Mouse (Mus musculus) cerebellum, postnatal 4 days (tissue): ENCODE data around the gene Lifr.

Source experiments
- DNase-seq, 2 experiments: peaks; one replicate each; pipeline ENCODE4 v3.0.0; 2022; ENCODE audit warnings: low spot score in 2 of 2, mixed read lengths in 1 of 2

Lifr gene

DNA sequence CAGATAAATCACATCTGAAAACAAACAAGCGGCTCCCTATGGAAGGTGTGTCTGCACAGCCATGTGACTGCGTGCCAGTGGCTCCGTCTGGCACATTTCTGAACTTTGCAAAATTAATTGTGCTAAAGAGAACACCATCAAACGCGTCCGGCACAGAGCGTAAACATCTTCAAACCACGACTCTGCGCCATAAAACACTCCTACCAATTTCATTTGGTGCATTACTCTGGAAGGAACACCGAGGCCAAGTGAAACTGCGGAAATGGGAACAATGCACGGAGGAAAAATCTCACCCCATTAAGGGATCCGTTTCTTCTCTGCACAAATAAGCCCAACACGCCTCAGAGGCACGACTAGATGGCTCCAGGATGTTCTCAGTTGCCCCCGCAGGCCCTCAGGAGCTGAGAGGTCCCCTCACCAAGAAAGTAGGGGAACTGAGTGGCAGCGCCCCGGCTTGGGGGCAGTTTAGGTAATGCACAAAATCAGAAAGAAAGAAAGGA is 38.3 kb downstream of the Lifr start:
- no peak for DNase-seq

GRCm38 (mm10) chr15:7129127-7129943 is 38.9 kb downstream of the Lifr start:
- peak; percentile 70 to 88 for DNase-seq

GRCm38 (mm10) chr15:7129944-7130287 is 39.5 kb downstream of the Lifr start:
- no peak for DNase-seq

DNA sequence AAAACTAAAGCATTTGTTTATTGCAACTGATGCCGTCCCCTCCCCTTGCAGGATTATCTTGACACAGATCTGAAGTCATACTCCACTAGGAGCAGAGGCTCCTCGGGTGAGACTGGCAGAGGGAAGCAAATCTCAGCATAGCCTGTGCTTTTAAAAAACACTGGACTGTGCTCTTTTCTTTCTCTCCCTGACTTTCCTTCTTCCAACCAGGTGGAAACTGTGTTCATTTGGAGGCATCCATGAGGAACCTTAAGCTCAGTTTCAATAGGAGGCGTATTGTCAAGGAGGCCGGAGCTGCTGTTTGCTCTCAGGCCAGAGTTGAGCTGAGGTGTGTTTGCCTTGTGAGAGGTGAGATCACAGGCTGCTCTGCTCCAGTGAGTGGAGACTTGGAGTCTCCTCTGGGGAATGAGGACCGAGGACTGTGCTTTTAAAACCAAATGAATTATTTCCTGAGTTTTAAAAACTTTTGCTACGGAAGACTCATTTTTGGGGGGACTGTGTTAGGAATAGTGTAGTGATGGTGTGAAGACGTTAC is 40.3 kb downstream of the Lifr start:
- no peak for DNase-seq

DNA sequence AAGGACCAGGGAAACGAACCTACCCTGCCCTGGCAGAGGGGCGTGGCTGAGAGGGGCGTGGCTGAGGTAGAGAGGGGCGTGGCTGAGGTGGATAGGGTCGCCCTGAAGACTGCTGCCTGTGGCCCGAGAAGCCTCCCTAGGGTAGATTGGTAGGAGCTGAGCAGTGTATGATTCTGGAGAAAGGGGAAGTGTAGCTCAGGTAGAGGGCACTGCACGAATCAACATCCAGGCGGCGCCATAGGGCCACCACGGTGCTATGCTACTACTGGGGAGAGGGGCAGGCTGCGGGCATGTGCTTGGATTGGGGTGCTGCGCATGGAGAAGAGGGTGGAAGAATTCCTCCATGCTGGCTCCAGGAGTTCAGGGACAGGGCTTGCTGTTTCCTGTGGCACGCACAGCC is 42.3 kb downstream of the Lifr start:
- peak in 1 of 2 experiments; percentile 50 for DNase-seq

- DNase-seq, result peak in 1 of 2 experiments; percentile 29
Measured at GRCm38 (mm10) chr15:7134454-7135052, 44.1 kb downstream of the Lifr start.

DNA sequence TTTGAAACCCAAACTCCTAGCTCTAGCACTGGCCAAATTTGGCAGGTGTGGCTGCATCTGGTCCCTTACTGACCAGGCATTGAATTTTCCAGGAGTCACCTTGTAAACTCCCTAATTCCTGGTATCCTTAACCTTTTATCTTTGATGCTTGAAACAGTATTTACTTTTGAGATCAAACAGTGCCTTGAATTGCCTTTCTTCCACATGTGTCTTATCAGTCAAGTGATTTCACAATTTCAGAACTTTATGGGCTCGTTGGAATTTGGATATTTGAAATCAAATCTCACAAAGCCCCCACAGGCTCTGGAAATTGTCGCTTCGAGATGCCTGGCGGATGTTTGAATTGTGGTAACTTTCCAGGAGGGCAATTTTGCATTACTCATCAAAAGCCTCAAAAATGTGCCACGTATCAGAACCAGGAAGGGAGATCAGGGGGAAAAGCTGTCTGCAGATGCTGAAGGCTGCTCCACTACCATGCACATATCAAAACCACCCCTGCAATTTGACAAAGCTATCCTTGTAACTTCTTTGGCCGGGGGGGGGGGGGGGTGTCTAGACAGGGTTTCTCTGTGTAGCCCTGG is 45.7 kb downstream of the Lifr start:
- DNase-seq, result no peak

GRCm38 (mm10) chr15:7136912-7137311 is 46.5 kb downstream of the Lifr start:
- no peak for DNase-seq

DNA sequence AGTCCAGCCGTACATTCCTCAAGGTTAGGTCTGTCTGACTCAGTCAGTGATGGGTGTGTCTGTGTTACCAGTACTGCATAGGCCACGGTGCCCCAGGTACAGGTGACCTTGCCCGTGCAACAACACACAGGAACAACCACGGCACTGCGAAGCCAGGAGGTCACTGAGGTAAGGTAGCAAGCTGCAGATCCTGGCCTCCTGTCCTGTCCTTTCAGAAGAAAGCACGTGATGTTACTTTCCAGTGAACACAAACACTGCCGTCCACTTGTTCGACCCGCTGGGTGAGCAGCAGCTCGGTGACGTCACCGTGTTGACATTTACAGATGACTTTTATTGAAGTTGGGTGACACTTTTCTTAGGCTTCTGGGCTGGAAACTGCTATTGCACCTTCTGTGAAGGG is 47.2 kb downstream of the Lifr start:
- no peak for DNase-seq

DNA sequence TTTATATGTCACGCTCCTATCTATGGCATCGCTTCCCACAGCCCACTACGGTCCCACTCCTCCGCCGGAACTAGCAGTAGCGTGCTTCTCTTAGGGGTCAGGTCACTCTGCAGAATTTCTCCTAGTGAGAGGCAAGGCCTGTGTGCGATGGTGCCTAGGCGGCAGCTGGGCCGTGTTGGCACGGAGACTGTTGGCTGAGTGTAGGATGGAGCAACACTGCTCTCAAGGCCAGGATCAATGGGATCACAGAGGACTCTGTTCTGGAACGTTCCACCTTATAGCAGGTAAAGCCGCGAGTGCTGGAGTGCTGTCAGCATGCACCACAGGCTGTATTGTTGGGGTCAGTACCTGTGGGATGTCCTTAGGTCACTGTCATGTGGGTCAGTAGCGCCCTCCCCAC is 48.1 kb downstream of the Lifr start:
- DNase-seq, result no peak

- no peak for DNase-seq
Measured at GRCm38 (mm10) chr15:7140322-7140721, 49.9 kb downstream of the Lifr start.

GRCm38 (mm10) chr15:7141246-7141645 is 50.8 kb downstream of the Lifr start:
- DNase-seq, result no peak

DNA sequence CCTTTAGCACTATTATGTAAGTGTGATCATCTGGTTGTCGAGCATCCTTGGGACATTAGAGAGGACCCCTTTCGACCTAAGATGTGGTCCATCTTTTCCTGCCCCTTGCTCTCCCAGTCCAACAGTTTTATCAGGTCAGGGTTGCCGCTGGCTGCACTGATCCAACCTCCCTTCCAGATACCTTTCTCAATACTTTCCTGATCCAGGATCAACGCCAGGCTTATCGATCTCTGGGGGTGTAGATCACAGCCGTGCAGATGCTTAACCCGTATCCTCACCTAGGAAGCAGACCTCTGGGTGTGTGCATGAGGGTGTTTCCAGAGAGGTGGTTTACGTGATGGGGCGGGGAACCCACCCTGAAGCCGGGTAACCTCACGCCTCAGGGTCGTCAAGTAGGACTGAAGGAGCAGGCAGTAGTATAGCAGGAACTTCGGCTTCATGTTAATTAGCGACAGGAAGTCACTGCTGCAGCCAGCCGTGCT is 53.3 kb downstream of the Lifr start:
- no peak for DNase-seq

GRCm38 (mm10) chr15:7144542-7144941 is 54.1 kb downstream of the Lifr start:
- DNase-seq, result no peak

GRCm38 (mm10) chr15:7144942-7145341 is 54.5 kb downstream of the Lifr start:
- DNase-seq, result peak in 1 of 2 experiments; percentile 21

DNA sequence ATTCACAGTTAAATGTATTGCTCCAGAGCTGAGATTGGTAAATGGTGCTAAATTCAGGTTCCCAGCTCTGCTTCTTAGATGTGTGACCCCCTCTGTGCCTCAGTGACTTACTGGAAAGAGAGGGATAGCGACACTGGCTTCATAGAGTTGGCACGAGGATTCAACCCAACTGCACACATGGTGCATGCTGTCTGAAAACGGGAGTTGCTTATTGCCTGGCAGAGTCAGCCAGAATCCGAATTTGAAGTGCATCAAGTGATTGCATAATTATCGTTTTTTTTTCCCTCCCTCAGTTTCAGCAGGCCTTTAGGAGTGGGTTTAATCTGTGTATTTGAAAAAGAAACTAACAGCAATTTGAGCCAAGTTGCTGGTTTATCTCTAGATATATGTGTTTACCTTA is 55.1 kb downstream of the Lifr start:
- no peak for DNase-seq

GRCm38 (mm10) chr15:7146529-7146928 is 56.1 kb downstream of the Lifr start:
- peak in 1 of 2 experiments; percentile 33 for DNase-seq

DNA sequence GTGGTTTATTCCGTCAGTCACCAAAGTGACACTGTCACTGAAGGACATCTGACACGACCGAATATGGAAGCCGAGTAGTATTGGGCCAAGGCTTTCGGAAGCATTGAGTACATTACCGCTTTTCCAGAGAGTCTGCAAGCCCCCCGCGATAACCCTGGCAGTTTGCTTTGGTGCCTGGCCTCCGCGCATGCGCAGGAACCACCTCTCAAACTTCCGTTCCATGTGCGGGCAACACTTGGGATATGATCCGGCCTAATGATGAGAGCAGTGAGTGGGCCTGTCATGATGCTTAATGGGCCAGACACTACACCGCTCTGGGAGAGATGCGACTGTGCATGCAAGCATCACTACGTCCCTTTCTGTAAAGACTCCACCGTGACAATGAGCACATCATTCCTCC is 59.4 kb downstream of the Lifr start:
- DNase-seq, result no peak

- DNase-seq, result no peak
Measured at GRCm38 (mm10) chr15:7150591-7150990, 60.2 kb downstream of the Lifr start.

DNA sequence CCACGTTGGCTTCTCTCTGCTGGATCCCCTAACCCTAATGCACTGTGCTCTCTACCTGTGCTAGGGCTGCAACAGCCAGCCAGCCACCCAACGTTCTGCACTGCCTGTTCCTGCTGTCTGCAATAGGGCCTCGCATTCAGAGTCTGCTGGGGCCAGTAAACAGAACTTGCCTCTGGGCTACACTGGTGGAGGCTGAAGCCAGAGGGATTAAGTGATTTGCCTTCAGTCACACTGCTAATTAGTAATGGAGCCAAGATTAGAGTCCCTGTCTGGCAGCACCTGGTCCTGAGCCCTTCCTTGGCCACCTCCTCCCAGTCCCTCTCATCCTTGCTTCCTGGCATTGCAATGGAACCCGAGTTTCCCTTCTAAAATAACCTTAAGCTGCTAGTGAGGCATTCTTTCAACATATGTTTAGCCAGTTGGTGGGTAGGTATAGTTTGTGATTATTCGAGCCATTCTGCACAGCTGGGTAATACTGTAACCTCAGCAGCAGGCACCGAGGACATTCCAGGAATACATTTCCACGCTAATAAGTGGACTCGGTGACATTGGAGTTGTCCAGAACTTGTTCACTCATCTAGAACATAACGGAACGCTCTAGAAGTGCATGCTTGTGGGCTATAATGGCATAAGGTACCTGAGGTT is 61.8 kb downstream of the Lifr start:
- no peak for DNase-seq

- DNase-seq, result peak in 1 of 2 experiments; percentile 50
Measured at GRCm38 (mm10) chr15:7154010-7154736, 63.8 kb downstream of the Lifr start.
